Mouse (Mus musculus): ENCODE measurements around the gene Gm20075. TPM values are rescaled to one million over a fixed set of nuclear protein-coding genes. Genes with fewer than 3 reads are reported as not detected.
"Not testable (repeated sequence)": the region's sequence is repeated elsewhere in the genome, so short reads cannot be mapped to it uniquely, and the experiment has no call there.

The Gm20075 gene
- polyA plus RNA-seq, 1 experiment from 2014 or later: 20.8 TPM

DNA sequence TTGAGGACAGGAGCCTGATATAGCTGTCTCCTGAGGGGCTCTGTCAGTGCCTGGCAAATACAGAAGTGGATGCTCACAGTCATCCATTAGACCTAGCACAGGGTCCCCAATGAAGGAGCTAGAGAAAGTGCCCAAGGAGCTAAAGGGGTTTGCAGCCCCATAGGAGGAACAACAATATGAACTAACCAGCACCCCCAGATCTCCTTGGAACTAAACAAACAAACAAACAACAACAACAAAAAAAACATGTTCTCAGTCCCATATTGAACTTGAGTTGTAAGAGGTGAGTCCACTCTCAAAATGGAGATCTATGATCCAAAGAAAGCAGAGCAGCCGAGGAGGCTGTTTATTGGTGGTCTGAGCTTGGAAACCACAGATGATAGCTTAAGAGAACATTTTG, 578 bp upstream of the Gm20075 start, which contains the start of gene Gm17190:
TSS of gene Gm17190 (plus strand) at position 301 of the 400 bp plus-strand sequence.
- H3K27me3 ChIP-seq (ENCODE audit: control insufficient read depth, insufficient read depth, low read length); H3K9ac ChIP-seq (replicated peaks; ENCODE audit: low read depth, low read length); H3K9me3 ChIP-seq (ENCODE audit: control insufficient read depth, low read depth, low read length); H3K4me2 ChIP-seq (replicated peaks; ENCODE audit: low read depth, low read length); H3K4me3 ChIP-seq (ENCODE audit: low read depth, low read length); H3K27ac ChIP-seq (ENCODE audit: low read length); ATAC-seq (ENCODE audit: insufficient number of reproducible peaks, insufficient read depth, low FRiP score, low read depth); H3K4me1 ChIP-seq (ENCODE audit: control insufficient read depth, insufficient read depth, low read length); H3K36me3 ChIP-seq (ENCODE audit: control insufficient read depth, insufficient read depth, low read length): not testable (repeated sequence)
- WGBS: 86% methylated on average over 1 of the region's 1 CpGs

GRCm38 (mm10) chr13:96073555-96073954, 7.6 kb downstream of the Gm20075 start:
- H3K36me3 ChIP-seq (ENCODE audit: control insufficient read depth, insufficient read depth, low read length): no peaks in the 10 kb centered on the region
- no peak overlapping the region for H3K4me3 ChIP-seq (ENCODE audit: low read depth, low read length)
- no peaks in the 10 kb centered on the region for H3K27me3 ChIP-seq (ENCODE audit: control insufficient read depth, insufficient read depth, low read length)
- WGBS: 46% methylated on average over 8 of the region's 8 CpGs
- no peaks in the 10 kb centered on the region for H3K4me1 ChIP-seq (ENCODE audit: control insufficient read depth, insufficient read depth, low read length)
- H3K9me3 ChIP-seq (ENCODE audit: control insufficient read depth, low read depth, low read length): no peaks in the 10 kb centered on the region
- H3K9ac ChIP-seq (replicated peaks; ENCODE audit: low read depth, low read length): no peak overlapping the region
- no peak for ATAC-seq (ENCODE audit: insufficient number of reproducible peaks, insufficient read depth, low FRiP score, low read depth)
- no peak overlapping the region for H3K4me2 ChIP-seq (replicated peaks; ENCODE audit: low read depth, low read length)
- no peak overlapping the region for H3K27ac ChIP-seq (ENCODE audit: low read length)

- 74% methylated on average over 3 of the region's 3 CpGs for WGBS
- no peak overlapping the region for H3K4me3 ChIP-seq (ENCODE audit: low read depth, low read length)
- no peaks in the 10 kb centered on the region for H3K9me3 ChIP-seq (ENCODE audit: control insufficient read depth, low read depth, low read length)
- H3K27me3 ChIP-seq (ENCODE audit: control insufficient read depth, insufficient read depth, low read length): no peaks in the 10 kb centered on the region
- H3K27ac ChIP-seq (ENCODE audit: low read length): no peak overlapping the region
- no peak overlapping the region for H3K9ac ChIP-seq (replicated peaks; ENCODE audit: low read depth, low read length)
- no peak overlapping the region for H3K4me2 ChIP-seq (replicated peaks; ENCODE audit: low read depth, low read length)
- H3K4me1 ChIP-seq (ENCODE audit: control insufficient read depth, insufficient read depth, low read length): no peaks in the 10 kb centered on the region
- no peaks in the 10 kb centered on the region for H3K36me3 ChIP-seq (ENCODE audit: control insufficient read depth, insufficient read depth, low read length)
- ATAC-seq (ENCODE audit: insufficient number of reproducible peaks, insufficient read depth, low FRiP score, low read depth): no peak
Observed at GRCm38 (mm10) chr13:96052755-96053154, 28.4 kb downstream of the Gm20075 start.

DNA sequence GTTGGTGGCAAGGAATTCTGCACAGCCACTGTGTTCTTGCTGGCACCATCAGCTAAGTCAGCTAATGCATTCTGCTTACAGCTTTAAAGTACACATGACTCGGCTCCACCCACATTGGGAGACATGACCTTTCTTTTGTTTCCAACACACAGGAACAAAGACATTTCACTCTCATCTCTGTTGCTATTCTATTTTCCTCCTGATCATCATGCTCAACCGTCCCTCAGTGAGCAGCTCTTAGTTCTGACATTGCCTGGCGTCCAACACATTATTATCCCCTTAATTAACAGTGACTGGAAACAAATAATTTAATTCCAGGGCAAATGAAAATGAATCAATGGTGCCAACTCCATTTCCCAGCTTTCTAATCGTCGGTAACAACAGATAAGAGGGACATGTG, 35.8 kb downstream of the Gm20075 start:
- Histone ChIP-seq H3K36me3 (ENCODE audit: control insufficient read depth, insufficient read depth, low read length) (no peaks in the 10 kb centered on the region), H3K9me3 (ENCODE audit: control insufficient read depth, low read depth, low read length) (no peaks in the 10 kb centered on the region), H3K9ac (replicated peaks; ENCODE audit: low read depth, low read length) (no peak overlapping the region), H3K4me2 (replicated peaks; ENCODE audit: low read depth, low read length) (no peak overlapping the region), H3K27ac (ENCODE audit: low read length) (no peak overlapping the region), H3K4me3 (ENCODE audit: low read depth, low read length) (no peak overlapping the region), H3K27me3 (ENCODE audit: control insufficient read depth, insufficient read depth, low read length) (no peaks in the 10 kb centered on the region), H3K4me1 (ENCODE audit: control insufficient read depth, insufficient read depth, low read length) (no peaks in the 10 kb centered on the region)
- 62% methylated on average over 5 of the region's 5 CpGs for WGBS
- no peak for ATAC-seq (ENCODE audit: insufficient number of reproducible peaks, insufficient read depth, low FRiP score, low read depth)

GRCm38 (mm10) chr13:96040275-96041042, 40.7 kb downstream of the Gm20075 start:
- no peaks in the 10 kb centered on the region for H3K36me3 ChIP-seq (ENCODE audit: control insufficient read depth, insufficient read depth, low read length)
- no peak overlapping the region for H3K4me3 ChIP-seq (ENCODE audit: low read depth, low read length)
- ATAC-seq (ENCODE audit: insufficient number of reproducible peaks, insufficient read depth, low FRiP score, low read depth): no peak
- no peaks in the 10 kb centered on the region for H3K27me3 ChIP-seq (ENCODE audit: control insufficient read depth, insufficient read depth, low read length)
- no peaks in the 10 kb centered on the region for H3K4me1 ChIP-seq (ENCODE audit: control insufficient read depth, insufficient read depth, low read length)
- 70% methylated on average over 11 of the region's 11 CpGs for WGBS
- H3K4me2 ChIP-seq (replicated peaks; ENCODE audit: low read depth, low read length): no peak overlapping the region
- no peaks in the 10 kb centered on the region for H3K9me3 ChIP-seq (ENCODE audit: control insufficient read depth, low read depth, low read length)
- no peak overlapping the region for H3K9ac ChIP-seq (replicated peaks; ENCODE audit: low read depth, low read length)
- no peak overlapping the region for H3K27ac ChIP-seq (ENCODE audit: low read length)

DNA sequence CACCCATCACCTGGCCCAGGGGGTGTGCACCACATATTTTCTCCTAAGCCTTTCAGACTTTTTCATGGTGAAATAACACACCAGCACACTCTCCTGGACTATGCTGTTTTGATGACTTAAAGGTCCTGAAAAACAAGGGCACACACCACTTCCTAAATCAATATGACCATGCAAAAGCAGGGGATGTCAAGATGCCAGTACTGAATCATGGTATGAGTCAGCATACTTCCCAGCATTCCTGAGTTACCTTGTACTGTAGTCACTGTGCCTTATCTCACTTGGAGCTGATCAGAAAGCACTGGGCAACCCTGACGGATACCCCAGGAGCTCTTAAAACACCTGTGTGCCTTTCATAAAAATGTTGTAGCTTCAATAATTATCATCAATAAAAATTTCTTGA, 41.6 kb downstream of the Gm20075 start:
- Histone ChIP-seq H3K4me1 (ENCODE audit: control insufficient read depth, insufficient read depth, low read length) (no peaks in the 10 kb centered on the region), H3K4me3 (ENCODE audit: low read depth, low read length) (no peak overlapping the region), H3K27ac (ENCODE audit: low read length) (no peak overlapping the region), H3K4me2 (replicated peaks; ENCODE audit: low read depth, low read length) (no peak overlapping the region), H3K36me3 (ENCODE audit: control insufficient read depth, insufficient read depth, low read length) (no peaks in the 10 kb centered on the region), H3K9ac (replicated peaks; ENCODE audit: low read depth, low read length) (no peak overlapping the region), H3K27me3 (ENCODE audit: control insufficient read depth, insufficient read depth, low read length) (no peaks in the 10 kb centered on the region), H3K9me3 (ENCODE audit: control insufficient read depth, low read depth, low read length) (no peaks in the 10 kb centered on the region)
- ATAC-seq (ENCODE audit: insufficient number of reproducible peaks, insufficient read depth, low FRiP score, low read depth): no peak
- WGBS: 71% methylated on average over 1 of the region's 1 CpGs

DNA sequence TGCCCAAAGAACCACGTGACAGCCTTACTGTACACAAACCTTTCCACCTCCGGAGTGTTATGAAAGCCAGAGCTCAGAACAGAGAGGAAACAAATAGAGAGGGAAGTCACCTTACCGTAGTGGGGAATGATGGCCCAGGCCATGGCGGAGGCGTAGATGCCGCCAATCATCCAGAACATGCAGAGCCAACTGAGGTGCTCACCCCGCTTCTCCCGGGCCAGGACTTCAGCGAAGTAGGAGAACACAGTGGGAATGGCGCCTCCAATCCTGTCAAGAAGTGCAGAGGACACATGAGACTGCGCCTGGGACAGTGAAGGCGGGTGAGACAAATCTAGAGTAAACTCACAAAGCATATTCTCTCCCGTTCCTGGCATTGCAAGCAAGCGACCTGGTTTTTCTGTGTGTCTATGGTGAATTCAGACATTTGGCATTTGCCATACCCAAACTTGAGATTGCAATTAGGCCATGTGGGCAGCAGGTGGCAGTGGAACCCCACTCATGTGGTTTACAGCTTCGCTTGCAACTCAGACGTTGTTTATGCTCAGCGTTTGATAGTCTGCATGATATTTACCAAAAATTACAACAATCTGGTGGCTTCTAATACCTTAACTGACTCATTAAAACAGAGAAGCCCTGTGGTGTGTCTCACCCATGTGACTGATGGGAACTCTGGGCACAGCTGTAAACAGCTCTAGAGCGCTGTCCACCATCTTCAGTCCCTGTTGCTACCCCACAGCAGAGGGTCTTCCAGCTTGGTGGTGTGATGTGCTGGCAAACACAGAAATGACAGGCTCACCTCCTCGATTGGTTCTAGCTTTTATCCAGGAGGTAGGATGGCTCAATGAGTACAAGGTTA, 50.6 kb downstream of the Gm20075 start:
- Histone ChIP-seq H3K27ac (ENCODE audit: low read length) (no peak overlapping the region), H3K9me3 (ENCODE audit: control insufficient read depth, low read depth, low read length) (no peaks in the 10 kb centered on the region), H3K27me3 (ENCODE audit: control insufficient read depth, insufficient read depth, low read length) (no peaks in the 10 kb centered on the region), H3K4me2 (replicated peaks; ENCODE audit: low read depth, low read length) (no peak overlapping the region), H3K4me1 (ENCODE audit: control insufficient read depth, insufficient read depth, low read length) (no peaks in the 10 kb centered on the region), H3K36me3 (ENCODE audit: control insufficient read depth, insufficient read depth, low read length) (no peaks in the 10 kb centered on the region), H3K9ac (replicated peaks; ENCODE audit: low read depth, low read length) (no peak overlapping the region), H3K4me3 (ENCODE audit: low read depth, low read length) (no peak overlapping the region)
- WGBS: 59% methylated on average over 19 of the region's 19 CpGs
- no peak for ATAC-seq (ENCODE audit: insufficient number of reproducible peaks, insufficient read depth, low FRiP score, low read depth)
